Mouse (Mus musculus) thymus, adult 2 months (tissue): ENCODE data around the gene Vamp2. TPM values are rescaled to one million over a fixed set of nuclear protein-coding genes. Genes with fewer than 3 reads are reported as not detected.
A peak's percentile ranks its signal among the peaks of the same experiment; 100 is the strongest.

Experiments used
- DNase-seq: peaks from one replicate; pipeline ENCODE4 v3.0.0; 2021
- H3K27ac ChIP-seq: fragments of 200-500 bp; 2 replicates; pipeline ENCODE4 v1.5.1; 2012; ENCODE audit warnings: low read length, control low read depth; ENCODE audit not compliant: control insufficient read depth, insufficient read depth
- H3K27me3 ChIP-seq: fragments of 200-500 bp; 2 replicates; pipeline ENCODE4 v1.6.1; 2012; ENCODE audit warnings: mild to moderate bottlenecking, low read length, moderate library complexity, mixed read lengths; ENCODE audit not compliant: control insufficient read depth, insufficient read depth
- H3K36me3 ChIP-seq: fragments of 200-500 bp; 2 replicates; pipeline ENCODE4 v1.6.1; 2012; ENCODE audit warnings: mild to moderate bottlenecking, low read length, moderate library complexity; ENCODE audit not compliant: control insufficient read depth, insufficient read depth
- H3K4me1 ChIP-seq: fragments of 200-500 bp; replicated peaks from 2 replicates; pipeline ENCODE4 v1.6.1; 2012; ENCODE audit warnings: low read length; ENCODE audit not compliant: control insufficient read depth, insufficient read depth
- H3K4me3 ChIP-seq: fragments of 200-500 bp; 2 replicates; pipeline ENCODE4 v1.5.1; 2012; ENCODE audit warnings: mild to moderate bottlenecking, low read length, control low read depth, moderate library complexity; ENCODE audit not compliant: control insufficient read depth, insufficient read depth
- CTCF ChIP-seq: fragments of 200-500 bp; IDR thresholded peaks from 2 replicates; pipeline ENCODE4 v1.5.1; 2012; ENCODE audit warnings: mild to moderate bottlenecking, control low read depth, low read length, moderate library complexity, borderline replicate concordance; ENCODE audit not compliant: control insufficient read depth, poor library complexity, insufficient read depth; ENCODE audit errors: extremely low read depth
- POLR2A ChIP-seq: fragments of 200-500 bp; IDR thresholded peaks from 2 replicates; pipeline ENCODE4 v1.6.1; 2012; ENCODE audit warnings: mild to moderate bottlenecking, low read length, control low read depth, moderate library complexity; ENCODE audit not compliant: control insufficient read depth, poor library complexity, insufficient read depth; ENCODE audit errors: extremely low read depth
- WGBS: fragments of 180-500 bp; shearing (Covaris S2); methylation state at CpG from one replicate; pipeline ENCODE4 v1.1.7; 2018; 5-methylcytosine and 5-hydroxymethylcytosine counted together
- polyA plus RNA-seq: library from polyadenylated mRNA; depleted of rRNA; stranded (reverse); fragments of >200 nt; gene quantifications from 2 replicates; pipeline ENCODE4 v1.2.3, GENCODE M21; 2012

The Vamp2 gene
- polyA plus RNA-seq, 1 experiment, result 159 TPM

GRCm38 (mm10) chr11:69063413-69064201 is 24.7 kb upstream of the Vamp2 start:
- Histone ChIP-seq H3K27me3 (no peaks in the 10 kb centered on the region), H3K4me3 (peak overlapping the region; percentile 82), H3K4me1 (peaks cover 26% of the 10 kb centered on the region), H3K36me3 (no peaks in the 10 kb centered on the region), H3K27ac (peak overlapping the region; percentile 87; the same call in 1 of the 2 replicates)
- WGBS, result 2% methylated on average over 31 of the region's 31 CpGs
- DNase-seq, result peak; percentile 66
- peak; percentile 2; the same call in 1 of the 2 replicates for TF ChIP-seq POLR2A
- TF ChIP-seq CTCF, result no peak

GRCm38 (mm10) chr11:69064259-69065133 is 23.8 kb upstream of the Vamp2 start:
- 81% methylated on average over 9 of the region's 9 CpGs for WGBS
- Histone ChIP-seq H3K4me3 (no peak overlapping the region), H3K36me3 (no peaks in the 10 kb centered on the region), H3K4me1 (peaks cover 26% of the 10 kb centered on the region), H3K27ac (no peak overlapping the region), H3K27me3 (no peaks in the 10 kb centered on the region)
- TF ChIP-seq CTCF (no peak), POLR2A (no peak)
- DNase-seq, result no peak

- H3K27me3 ChIP-seq, result no peaks in the 10 kb centered on the region
- H3K4me3 ChIP-seq, result no peak overlapping the region
- H3K36me3 ChIP-seq, result no peaks in the 10 kb centered on the region
- 86% methylated on average over 3 of the region's 3 CpGs for WGBS
- no peak for DNase-seq
- H3K27ac ChIP-seq, result no peak overlapping the region
- peaks cover 29% of the 10 kb centered on the region for H3K4me1 ChIP-seq
- TF ChIP-seq POLR2A (no peak), CTCF (no peak)
Observed at GRCm38 (mm10) chr11:69065394-69065925, 22.8 kb upstream of the Vamp2 start.

GRCm38 (mm10) chr11:69066163-69066861 is 22.0 kb upstream of the Vamp2 start:
- DNase-seq, result no peak
- H3K27ac ChIP-seq, result no peak overlapping the region
- H3K4me3 ChIP-seq, result peak overlapping the region; percentile 38
- H3K27me3 ChIP-seq, result no peaks in the 10 kb centered on the region
- TF ChIP-seq POLR2A (no peak), CTCF (no peak)
- 3% methylated on average over 27 of the region's 29 CpGs for WGBS
- no peaks in the 10 kb centered on the region for H3K36me3 ChIP-seq
- H3K4me1 ChIP-seq, result peaks cover 25% of the 10 kb centered on the region

- H3K4me1 ChIP-seq, result peaks cover 23% of the 10 kb centered on the region
- no peak overlapping the region for H3K4me3 ChIP-seq
- peak; percentile 87 for DNase-seq
- no peak overlapping the region for H3K27ac ChIP-seq
- WGBS, result 15% methylated on average over 8 of the region's 8 CpGs
- H3K27me3 ChIP-seq, result no peaks in the 10 kb centered on the region
- H3K36me3 ChIP-seq, result no peaks in the 10 kb centered on the region
- TF ChIP-seq POLR2A (no peak), CTCF (no peak)
Observed at GRCm38 (mm10) chr11:69066956-69067355, 21.3 kb upstream of the Vamp2 start.

- WGBS, result 95% methylated on average over 6 of the region's 6 CpGs
Observed at GRCm38 (mm10) chr11:69067601-69068000, 20.7 kb upstream of the Vamp2 start.

More at GRCm38 (mm10) chr11:69067601-69068000, 20.7 kb upstream of the Vamp2 start:
- no peak for DNase-seq
- no peak overlapping the region for H3K27ac ChIP-seq
- H3K36me3 ChIP-seq, result no peaks in the 10 kb centered on the region
- TF ChIP-seq POLR2A (no peak), CTCF (no peak)
- no peaks in the 10 kb centered on the region for H3K27me3 ChIP-seq
- no peak overlapping the region for H3K4me3 ChIP-seq
- peaks cover 28% of the 10 kb centered on the region for H3K4me1 ChIP-seq
